Mouse (Mus musculus) midbrain, embryonic 16.5 days (tissue): ENCODE data around the gene Sncg. TPM values are rescaled to one million over a fixed set of nuclear protein-coding genes. Genes with fewer than 3 reads are reported as not detected.
A peak's percentile ranks its signal among the peaks of the same experiment; 100 is the strongest.

ENCODE experiments used
- ATAC-seq: fragments of 200-750 bp; cut with Nextera tagmentation; 2 replicates; pipeline ENCODE4 v1.8.0; 2017; ENCODE audit warnings: moderate TSS enrichment
- H3K27ac ChIP-seq: fragments of 300-500 bp; sonication (generic); 2 replicates; pipeline ENCODE4 v1.5.1; 2014; ENCODE audit warnings: mild to moderate bottlenecking, low read length, mixed read lengths
- H3K27me3 ChIP-seq: fragments of 300-500 bp; sonication (generic); 2 replicates; pipeline ENCODE4 v1.6.1; 2014; ENCODE audit warnings: low read depth, low read length, mixed read lengths; ENCODE audit not compliant: control insufficient read depth, insufficient read depth
- H3K36me3 ChIP-seq: fragments of 300-500 bp; sonication (generic); 2 replicates; pipeline ENCODE4 v1.6.1; 2014; ENCODE audit warnings: mild to moderate bottlenecking, low read length, moderate library complexity, mixed read lengths; ENCODE audit not compliant: control insufficient read depth, insufficient read depth
- H3K4me1 ChIP-seq: fragments of 300-500 bp; sonication (generic); 2 replicates; pipeline ENCODE4 v1.6.1; 2014; ENCODE audit warnings: mild to moderate bottlenecking, low read length, mixed read lengths; ENCODE audit not compliant: control insufficient read depth, insufficient read depth
- H3K4me2 ChIP-seq: fragments of 300-500 bp; sonication (generic); 2 replicates; pipeline ENCODE4 v1.6.1; 2014; ENCODE audit warnings: mild to moderate bottlenecking, low read length, mixed read lengths
- H3K4me3 ChIP-seq: fragments of 300-500 bp; sonication (generic); 2 replicates; pipeline ENCODE4 v1.5.1; 2014; ENCODE audit warnings: low read depth, mild to moderate bottlenecking, low read length, moderate library complexity, mixed read lengths
- H3K9ac ChIP-seq: fragments of 300-500 bp; sonication (generic); 2 replicates; pipeline ENCODE4 v1.6.1; 2014; ENCODE audit warnings: low read depth, low read length, mixed read lengths
- H3K9me3 ChIP-seq: fragments of 300-500 bp; sonication (generic); replicated peaks from 2 replicates; pipeline ENCODE4 v1.6.1; 2014; ENCODE audit warnings: mild to moderate bottlenecking, low read length, mixed read lengths; ENCODE audit not compliant: control insufficient read depth, poor library complexity, severe bottlenecking
- WGBS: fragments of 180-500 bp; shearing (Covaris S2); extraction: QIAGEN DNeasy Blood & Tissue Kit; methylation state at CpG from one replicate; pipeline ENCODE4 v1.1.7; 2014; 5-methylcytosine and 5-hydroxymethylcytosine counted together
- polyA plus RNA-seq: library from polyadenylated mRNA; unstranded; fragments of >200 nt; fragmentation: Nextera tagmentation; extraction: Ambion mirVana; gene quantifications from 2 replicates; pipeline ENCODE4 v1.2.1, GENCODE M21; 2015

The Sncg gene
- polyA plus RNA-seq, 1 experiment from 2014 or later: 31.0 TPM

DNA sequence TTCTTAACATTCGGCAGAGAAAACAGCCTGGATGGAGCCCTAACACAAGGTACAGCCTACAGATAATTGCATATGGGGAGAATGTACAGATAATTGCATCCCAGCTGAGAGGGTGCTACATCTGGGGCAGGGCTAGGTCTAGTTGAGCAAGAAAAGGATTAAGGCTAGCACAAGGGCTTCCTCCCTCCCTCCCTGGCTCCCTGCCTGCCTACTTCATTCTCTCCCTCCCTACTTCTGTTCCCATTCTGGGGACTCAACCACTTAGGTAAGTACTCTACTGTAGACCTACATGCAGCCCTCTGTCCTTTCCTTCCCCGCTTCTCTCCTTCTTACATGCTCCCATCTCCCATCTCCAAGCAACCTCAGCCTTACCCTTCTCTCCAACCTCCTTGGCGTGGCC, 21.3 kb downstream of the Sncg start:
- H3K4me3 ChIP-seq: no peak overlapping the region
- H3K9me3 ChIP-seq: no peaks in the 10 kb centered on the region
- H3K36me3 ChIP-seq: no peaks in the 10 kb centered on the region
- 92% methylated on average over 3 of the region's 3 CpGs for WGBS
- ATAC-seq: no peak
- no peaks in the 10 kb centered on the region for H3K4me1 ChIP-seq
- no peak overlapping the region for H3K27ac ChIP-seq
- H3K9ac ChIP-seq: no peak overlapping the region
- H3K27me3 ChIP-seq: no peaks in the 10 kb centered on the region
- H3K4me2 ChIP-seq: no peak overlapping the region

DNA sequence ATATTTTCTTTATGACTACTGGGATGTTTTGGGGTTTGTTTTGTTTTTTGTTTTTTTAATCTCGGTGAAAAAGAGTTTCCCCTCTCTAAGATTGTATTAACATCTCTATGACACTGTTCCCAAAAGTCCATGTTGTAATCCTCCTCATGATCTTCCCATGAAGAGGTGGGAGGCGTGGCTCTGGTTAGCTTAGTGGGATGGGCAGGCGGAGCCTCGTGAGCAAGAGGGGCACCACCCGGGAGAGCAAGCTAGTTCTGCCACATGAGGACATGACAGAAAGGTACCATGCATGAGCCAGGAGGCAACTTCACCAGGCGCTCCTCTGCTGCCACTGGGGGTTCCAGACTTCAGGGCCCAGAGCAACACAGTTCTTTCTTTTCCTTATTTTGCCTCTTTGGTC, 22.1 kb downstream of the Sncg start:
- H3K9me3 ChIP-seq: no peaks in the 10 kb centered on the region
- no peak for ATAC-seq
- WGBS: 68% methylated on average over 6 of the region's 6 CpGs
- H3K27ac ChIP-seq: no peak overlapping the region
- no peak overlapping the region for H3K4me2 ChIP-seq
- H3K4me1 ChIP-seq: no peaks in the 10 kb centered on the region
- no peaks in the 10 kb centered on the region for H3K36me3 ChIP-seq
- no peak overlapping the region for H3K9ac ChIP-seq
- H3K4me3 ChIP-seq: no peak overlapping the region
- H3K27me3 ChIP-seq: no peaks in the 10 kb centered on the region

GRCm38 (mm10) chr14:34351660-34352059, 22.9 kb downstream of the Sncg start:
- no peak for ATAC-seq
- Histone ChIP-seq H3K9me3 (no peaks in the 10 kb centered on the region), H3K4me2 (no peak overlapping the region), H3K9ac (no peak overlapping the region), H3K27ac (no peak overlapping the region), H3K27me3 (no peaks in the 10 kb centered on the region), H3K4me3 (no peak overlapping the region), H3K36me3 (no peaks in the 10 kb centered on the region), H3K4me1 (no peaks in the 10 kb centered on the region)
- 68% methylated on average over 3 of the region's 3 CpGs for WGBS

GRCm38 (mm10) chr14:34349007-34349406, 25.6 kb downstream of the Sncg start:
- 88% methylated on average over 8 of the region's 8 CpGs for WGBS
- no peaks in the 10 kb centered on the region for H3K4me1 ChIP-seq
- ATAC-seq: no peak

GRCm38 (mm10) chr14:34348301-34348700, 26.3 kb downstream of the Sncg start:
- Histone ChIP-seq H3K4me2 (no peak overlapping the region), H3K27ac (no peak overlapping the region), H3K4me1 (no peaks in the 10 kb centered on the region), H3K36me3 (peaks cover 3% of the 10 kb centered on the region), H3K27me3 (no peaks in the 10 kb centered on the region), H3K4me3 (no peak overlapping the region), H3K9me3 (no peaks in the 10 kb centered on the region), H3K9ac (no peak overlapping the region)
- no peak for ATAC-seq
- WGBS: 80% methylated on average over 7 of the region's 7 CpGs

More at GRCm38 (mm10) chr14:34349007-34349406, 25.6 kb downstream of the Sncg start:
- Histone ChIP-seq H3K9me3 (no peaks in the 10 kb centered on the region), H3K36me3 (no peaks in the 10 kb centered on the region), H3K27me3 (no peaks in the 10 kb centered on the region), H3K27ac (no peak overlapping the region), H3K9ac (no peak overlapping the region), H3K4me2 (no peak overlapping the region), H3K4me3 (no peak overlapping the region)

- H3K36me3 ChIP-seq: peaks cover 9% of the 10 kb centered on the region
- H3K4me1 ChIP-seq: no peaks in the 10 kb centered on the region
- no peak overlapping the region for H3K9ac ChIP-seq
- no peaks in the 10 kb centered on the region for H3K27me3 ChIP-seq
- no peaks in the 10 kb centered on the region for H3K9me3 ChIP-seq
- H3K4me2 ChIP-seq: no peak overlapping the region
- no peak for ATAC-seq
- 95% methylated on average over 5 of the region's 5 CpGs for WGBS
- no peak overlapping the region for H3K4me3 ChIP-seq
- H3K27ac ChIP-seq: no peak overlapping the region
These were observed 27.5 kb downstream of the Sncg start for GRCm38 (mm10) chr14:34347084-34347483.

DNA sequence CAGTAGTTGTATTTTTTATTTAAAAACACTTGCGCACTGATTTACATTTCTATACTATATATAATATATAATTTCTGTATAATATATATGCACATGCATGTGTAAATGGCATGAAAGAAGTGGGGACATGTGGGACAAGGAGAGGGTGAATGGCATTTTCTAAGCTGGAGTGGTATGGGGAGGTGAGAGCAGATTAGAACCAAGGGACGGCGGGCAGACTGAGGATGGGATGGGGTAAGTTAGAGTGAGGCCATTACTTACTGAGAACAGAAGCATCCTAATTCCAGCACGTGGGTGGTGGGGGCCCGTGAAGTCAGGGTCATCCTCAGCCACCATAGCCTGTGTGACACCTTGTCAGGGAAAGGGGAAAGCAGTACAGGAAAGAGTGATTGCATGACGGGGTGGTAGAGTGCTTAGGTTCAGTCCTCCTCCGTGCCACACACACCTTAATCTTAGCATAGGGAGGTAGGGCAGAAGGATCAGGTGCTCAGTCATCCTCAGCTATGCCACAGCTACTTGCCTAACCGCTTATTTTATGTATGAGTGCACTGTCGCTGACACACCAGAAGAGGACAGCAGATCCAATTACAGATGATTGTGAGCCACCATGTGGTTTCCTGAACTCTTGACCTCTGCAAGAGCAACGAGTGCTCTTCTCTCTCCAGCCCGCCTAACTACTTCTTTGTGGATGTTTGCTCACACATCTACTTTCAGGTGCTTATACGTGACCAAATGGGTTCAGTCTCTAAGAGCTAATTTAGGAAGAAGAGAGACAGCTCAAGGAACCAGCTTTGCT, 28.6 kb downstream of the Sncg start:
- Histone ChIP-seq H3K4me2 (no peak overlapping the region), H3K4me1 (no peaks in the 10 kb centered on the region), H3K9me3 (no peaks in the 10 kb centered on the region), H3K9ac (no peak overlapping the region), H3K27me3 (no peaks in the 10 kb centered on the region), H3K4me3 (no peak overlapping the region), H3K27ac (no peak overlapping the region), H3K36me3 (peaks cover 9% of the 10 kb centered on the region)
- WGBS: 68% methylated on average over 12 of the region's 12 CpGs
- ATAC-seq: peak; percentile 39; the same call in 1 of the 2 replicates

DNA sequence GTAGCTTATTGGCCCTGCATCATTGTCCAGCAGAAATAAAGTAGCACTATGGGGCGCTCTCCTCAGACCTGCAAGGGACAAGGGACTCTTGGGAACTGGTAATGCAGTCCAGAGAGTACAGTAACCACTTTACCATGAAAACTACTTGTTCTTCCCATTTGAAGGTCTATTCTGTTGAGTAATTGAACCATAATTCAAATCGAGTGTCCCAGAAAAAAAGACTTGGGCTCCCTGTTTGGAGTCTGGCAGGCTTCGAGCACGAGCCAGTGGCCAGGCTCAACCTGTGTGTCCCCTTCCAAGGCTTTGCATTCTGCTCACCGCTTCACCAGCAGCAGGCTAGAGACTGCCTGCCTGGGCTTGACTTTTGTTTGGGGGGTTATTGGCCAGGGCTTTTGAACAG, 30.2 kb downstream of the Sncg start:
- no peak overlapping the region for H3K4me2 ChIP-seq
- no peak overlapping the region for H3K9ac ChIP-seq
- no peaks in the 10 kb centered on the region for H3K27me3 ChIP-seq
- H3K27ac ChIP-seq: no peak overlapping the region
- H3K4me3 ChIP-seq: no peak overlapping the region
- peaks cover 15% of the 10 kb centered on the region for H3K36me3 ChIP-seq
- no peak for ATAC-seq
- H3K9me3 ChIP-seq: no peaks in the 10 kb centered on the region
- no peaks in the 10 kb centered on the region for H3K4me1 ChIP-seq
- 83% methylated on average over 5 of the region's 5 CpGs for WGBS

- Histone ChIP-seq H3K9me3 (no peaks in the 10 kb centered on the region), H3K9ac (no peak overlapping the region), H3K36me3 (peaks cover 19% of the 10 kb centered on the region), H3K4me1 (no peaks in the 10 kb centered on the region), H3K4me3 (no peak overlapping the region), H3K27me3 (no peaks in the 10 kb centered on the region), H3K4me2 (no peak overlapping the region), H3K27ac (no peak overlapping the region)
- WGBS: 96% methylated on average over 4 of the region's 4 CpGs
- no peak for ATAC-seq
These were observed 31.5 kb downstream of the Sncg start for GRCm38 (mm10) chr14:34343078-34343477.
